Comparison of ENCODE assay signal across 25 mouse cellular contexts in the genomic region with DNA sequence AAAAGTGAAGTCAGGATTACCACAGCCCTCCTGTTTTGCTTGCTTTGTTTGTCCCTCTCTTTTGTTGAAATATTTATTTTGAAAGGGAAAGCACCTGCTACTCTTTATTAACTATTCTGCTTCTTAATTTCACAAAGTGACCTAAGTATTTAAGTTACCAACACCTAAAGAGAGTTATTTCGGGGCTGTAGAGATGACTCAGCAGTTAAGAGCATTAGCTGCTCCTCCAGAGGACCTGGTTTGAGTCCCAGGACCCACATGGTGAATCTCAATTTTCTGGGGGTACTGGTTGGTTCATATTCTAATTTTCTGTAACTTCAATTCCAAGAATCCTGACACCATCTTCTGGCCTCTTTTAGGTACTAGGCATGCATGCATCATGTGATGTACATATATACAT. TPM values are rescaled to one million over a fixed set of nuclear protein-coding genes. Genes with fewer than 3 reads are reported as not detected.
DNase-seq lines count a peak whose midpoint lies in the region; ATAC-seq and TF ChIP-seq lines count a peak whose summit lies in the region.
"Had no signal": no experiment of that assay in that cellular context is flagged by ENCODE, and none has a peak within 500 bp of the region (broad histone marks: within the 10 kb centered on the region; RNA-seq: fewer than 3 reads in every experiment).

No protein-coding gene starts in this region.

- no peak for TF ChIP-seq RAD21 in CH12.LX (IDR thresholded peaks at IDR 0.05; ENCODE audit: low read depth, low read length)

- ATAC-seq in hindbrain, embryonic 14.5 days (ENCODE audit: low FRiP score): no peak
- no peak for ATAC-seq in hindbrain, embryonic 11.5 days (ENCODE audit: low FRiP score)
- ATAC-seq: activated CD4-positive, CD25-positive, alpha-beta regulatory T cell, adult 4 months; forebrain, embryonic 16.5 days; Patski had no signal

- peak overlapping the region; percentile 38; the same call in 1 of the 2 replicates for H3K27ac ChIP-seq in gastrocnemius, adult 2 months
- no peak overlapping the region for H3K27ac ChIP-seq in hindbrain, embryonic 14.5 days
- H3K27ac ChIP-seq in hindbrain, embryonic 11.5 days (ENCODE audit: low read depth, low read length): no peak overlapping the region
- H3K27ac ChIP-seq in CH12.LX (ENCODE audit: insufficient read depth, low read depth) (no peak overlapping the region), ES-E14 (ENCODE audit: insufficient read depth, low read depth, low read length, poor library complexity, severe bottlenecking) (no peak overlapping the region)
- H3K27ac ChIP-seq: embryonic facial prominence, embryonic 13.5 days; embryonic facial prominence, embryonic 15.5 days; forebrain, embryonic 10.5 days; forebrain, embryonic 12.5 days had no signal

- no peak for TF ChIP-seq CTCF in gastrocnemius, adult 2 months (IDR thresholded peaks at IDR 0.05)
- TF ChIP-seq CTCF in CH12.LX (conservative IDR thresholded peaks at IDR 0.05 in 1 of 2, IDR thresholded peaks at IDR 0.05 in 1 of 2; ENCODE audit: low read depth in 2 of 2, low read length in 2 of 2): no peak

- intact Hi-C loops in gastrocnemius, adult 2 months (cut with DNase I): loop anchor here (5.0 kb wide), 1 partner anchor 237 kb away; no protein-coding TSS in a partner anchor

- dilution Hi-C loops in CH12.LX (cut with MboI; ENCODE audit: extremely low pct_ligation_motif_present, extremely low pct_unique_long_range_greater_than_20kb, low sequenced_read_pairs): no loop called here

- no peaks in the 10 kb centered on the region for H3K79me2 ChIP-seq in CH12.LX (replicated peaks; ENCODE audit: control insufficient read depth, extremely low read depth, insufficient read depth, poor library complexity, severe bottlenecking)

- no peak overlapping the region for H3K4me2 ChIP-seq in hindbrain, embryonic 14.5 days (replicated peaks)
- no peak overlapping the region for H3K4me2 ChIP-seq in hindbrain, embryonic 11.5 days (replicated peaks; ENCODE audit: low read depth, low read length)
- H3K4me2 ChIP-seq in CH12.LX (ENCODE audit: insufficient read depth, low read depth, poor library complexity, severe bottlenecking): no peak overlapping the region
- H3K4me2 ChIP-seq: embryonic facial prominence, embryonic 13.5 days; embryonic facial prominence, embryonic 15.5 days; forebrain, embryonic 12.5 days had no signal

- no peaks in the 10 kb centered on the region for H3K9me3 ChIP-seq in hindbrain, embryonic 14.5 days (ENCODE audit: control insufficient read depth, low read length)
- no peaks in the 10 kb centered on the region for H3K9me3 ChIP-seq in hindbrain, embryonic 11.5 days (ENCODE audit: control insufficient read depth, low read length)
- H3K9me3 ChIP-seq in CH12.LX (replicated peaks; ENCODE audit: low read length): no peaks in the 10 kb centered on the region
- no peaks in the 10 kb centered on the region for H3K9me3 ChIP-seq in ES-E14 (ENCODE audit: control insufficient read depth, insufficient read depth, low read depth, low read length)
- H3K9me3 ChIP-seq: embryonic facial prominence, embryonic 13.5 days; embryonic facial prominence, embryonic 15.5 days; forebrain, embryonic 10.5 days; forebrain, embryonic 12.5 days had no signal

- H3K27me3 ChIP-seq in hindbrain, embryonic 14.5 days (ENCODE audit: control insufficient read depth, insufficient read depth, low read length): no peaks in the 10 kb centered on the region
- H3K27me3 ChIP-seq in hindbrain, embryonic 11.5 days (ENCODE audit: control insufficient read depth, insufficient read depth, low read length): no peaks in the 10 kb centered on the region
- no peaks in the 10 kb centered on the region for H3K27me3 ChIP-seq in CH12.LX (replicated peaks)
- H3K27me3 ChIP-seq: embryonic facial prominence, embryonic 13.5 days; embryonic facial prominence, embryonic 15.5 days; forebrain, embryonic 12.5 days; Patski had no signal

- H3K36me3 ChIP-seq in hindbrain, embryonic 14.5 days (replicated peaks; ENCODE audit: control insufficient read depth, insufficient read depth): no peaks in the 10 kb centered on the region
- H3K36me3 ChIP-seq in hindbrain, embryonic 11.5 days (ENCODE audit: control insufficient read depth, insufficient read depth, low read length): no peaks in the 10 kb centered on the region
- H3K36me3 ChIP-seq in CH12.LX (replicated peaks in 1 of 2; ENCODE audit: control insufficient read depth in 1 of 2, insufficient read depth in 1 of 2, low read length in 1 of 2) (peaks cover 0 to 1% of the 10 kb centered on the region in 2 experiments), ES-E14 (ENCODE audit: control insufficient read depth, insufficient read depth, low read length, poor library complexity, severe bottlenecking) (no peaks in the 10 kb centered on the region)
- H3K36me3 ChIP-seq: embryonic facial prominence, embryonic 13.5 days; embryonic facial prominence, embryonic 15.5 days; forebrain, embryonic 10.5 days; forebrain, embryonic 12.5 days had no signal

- no peak for DNase-seq in gastrocnemius, adult 2 months
- no peak for DNase-seq in gastrocnemius, postnatal 10 days
- no peak for DNase-seq in hindbrain, embryonic 14.5 days (ENCODE audit: low spot score)
- DNase-seq in hindbrain, embryonic 11.5 days (ENCODE audit: low spot score): no peak
- DNase-seq in CH12.LX (ENCODE audit: extremely low read depth): no peak
- DNase-seq in ES-E14 (ENCODE audit: low read depth, low spot score): no peak
- no peak for DNase-seq in right cerebral cortex, postnatal 25 days
- DNase-seq in frontal cortex, postnatal 25 days (ENCODE audit: low spot score in 2 of 2): no peak
- DNase-seq: adrenal gland, adult 8-10 months; adrenal gland, postnatal 14 days; adrenal gland, postnatal 36 days; cerebellum, adult 11-12 months; cerebellum, adult 2 months; cerebellum, adult 9-10 months; cerebellum, postnatal 10 days; cerebellum, postnatal 25 days; embryo, embryonic 11 days had no signal

- TF ChIP-seq POLR2A in CH12.LX (IDR thresholded peaks at IDR 0.05; ENCODE audit: low read depth, low read length): no peak

- in situ Hi-C loops in CH12.LX (cut with MboI; ENCODE audit: low pct_ligation_motif_present, low pct_unique_long_range_greater_than_20kb, low sequenced_read_pairs) (loop anchor here (5.0 kb wide), 1 partner anchor 142 kb away; no protein-coding TSS in a partner anchor), ES-E14 (cut with MboI; ENCODE audit: low sequenced_read_pairs in 2 of 2, unreplicated experiment in 2 of 2) (no loop called here)

- no peak for TF ChIP-seq EP300 in CH12.LX (IDR thresholded peaks at IDR 0.05; ENCODE audit: low read length)

- no peak overlapping the region for H3K4me3 ChIP-seq in gastrocnemius, adult 2 months
- H3K4me3 ChIP-seq in hindbrain, embryonic 14.5 days (replicated peaks; ENCODE audit: low read length): no peak overlapping the region
- no peak overlapping the region for H3K4me3 ChIP-seq in hindbrain, embryonic 11.5 days (ENCODE audit: low read depth, low read length)
- H3K4me3 ChIP-seq in CH12.LX (replicated peaks in 1 of 3; ENCODE audit: low read depth in 2 of 3, low read length in 2 of 3, poor library complexity in 1 of 3): no peak overlapping the region
- H3K4me3 ChIP-seq in ES-E14 (ENCODE audit: insufficient read depth in 1 of 2, low read depth in 1 of 2, low read length in 2 of 2, poor library complexity in 1 of 2, severe bottlenecking in 1 of 2): no peak overlapping the region
- H3K4me3 ChIP-seq: embryonic facial prominence, embryonic 13.5 days; embryonic facial prominence, embryonic 15.5 days; erythroblast, embryonic 14.5 days; forebrain, embryonic 10.5 days; forebrain, embryonic 12.5 days had no signal

- H3K4me1 ChIP-seq in hindbrain, embryonic 14.5 days (replicated peaks; ENCODE audit: control insufficient read depth, insufficient read depth, low read length): 0 out of 2 replicates have a peak, but pooled peaks cover 4% of the 10 kb centered on the region
- H3K4me1 ChIP-seq in hindbrain, embryonic 11.5 days (replicated peaks; ENCODE audit: control insufficient read depth, insufficient read depth, low read length): no peaks in the 10 kb centered on the region
- H3K4me1 ChIP-seq in CH12.LX (ENCODE audit: control insufficient read depth in 1 of 2, insufficient read depth in 2 of 2) (peaks cover 0 to 7% of the 10 kb centered on the region in 2 experiments; a peak in 1 of 4 replicates), ES-E14 (ENCODE audit: control insufficient read depth in 2 of 2, insufficient read depth in 2 of 2, low read length in 2 of 2, poor library complexity in 1 of 2) (peaks cover 0 to 3% of the 10 kb centered on the region in 2 experiments; a peak in 2 of 4 replicates)

- WGBS in hindbrain, embryonic 14.5 days: 65% methylated on average over 1 of the region's 1 CpGs
- WGBS in hindbrain, embryonic 11.5 days: 61% methylated on average over 1 of the region's 1 CpGs

- H3K9ac ChIP-seq in hindbrain, embryonic 14.5 days: 0 out of 2 replicates have a peak overlapping the region, but pooled peaks have one; percentile 11
- no peak overlapping the region for H3K9ac ChIP-seq in hindbrain, embryonic 11.5 days (ENCODE audit: low read depth, low read length)
- H3K9ac ChIP-seq in CH12.LX (ENCODE audit: insufficient read depth, low read depth): no peak overlapping the region
- H3K9ac ChIP-seq in ES-E14 (ENCODE audit: insufficient read depth, low read depth, low read length, poor library complexity, severe bottlenecking): no peak overlapping the region
- H3K9ac ChIP-seq: embryonic facial prominence, embryonic 13.5 days; embryonic facial prominence, embryonic 15.5 days; forebrain, embryonic 12.5 days had no signal

TF ChIP-seq in CH12.LX, 34 proteins besides CTCF, POLR2A, EP300 and RAD21 (continues in another document):
- no peak for TF ChIP-seq RCOR1 (conservative IDR thresholded peaks at IDR 0.05; ENCODE audit: low read depth, low read length)
- 0 out of 2 replicates have a peak, but pooled peaks have one; percentile 36 for TF ChIP-seq MAFK (IDR thresholded peaks at IDR 0.05; ENCODE audit: insufficient replicate concordance, low read length)
- TF ChIP-seq ZKSCAN1 (IDR thresholded peaks at IDR 0.05; ENCODE audit: borderline replicate concordance, low read depth, low read length): no peak

TF ChIP-seq in ES-E14, 5 proteins besides CTCF, POLR2A, EP300 and RAD21:
- no peak for TF ChIP-seq ZNF384 (IDR thresholded peaks at IDR 0.05; ENCODE audit: low read depth, low read length)
- TF ChIP-seq ZC3H11A (IDR thresholded peaks at IDR 0.05; ENCODE audit: borderline replicate concordance, low read depth, low read length): no peak
- TF ChIP-seq CHD2 (IDR thresholded peaks at IDR 0.05; ENCODE audit: low read depth, low read length): no peak
- peak; percentile 49; the same call in 1 of the 2 replicates for TF ChIP-seq MAFK (IDR thresholded peaks at IDR 0.05; ENCODE audit: insufficient read depth, low read depth, low read length)

RNA-seq across cellular contexts. Expression of a gene that starts 34.9 kb away (rescaled TPM):
- total RNA-seq in gastrocnemius, adult 2 months (2021): 10 to 100 TPM; 41.3 to 51.4 TPM
- total RNA-seq in gastrocnemius, postnatal 10 days (2021): 10 to 100 TPM; 53.2 to 53.4 TPM
- 14.7 and 15.3 TPM in 2 replicates for polyA plus RNA-seq in hindbrain, embryonic 14.5 days (2014; fragmentation: Nextera tagmentation; extraction: Ambion mirVana)
- polyA plus RNA-seq in hindbrain, embryonic 11.5 days (2014; fragmentation: Nextera tagmentation; extraction: Ambion mirVana): 10.2 and 10.5 TPM in 2 replicates
- total RNA-seq in CH12.LX (2012; rRNA removed) (7.3 and 8.6 TPM in 2 replicates), CH12.LX (2014; rRNA removed) (14.3 and 14.9 TPM in 2 replicates), ES-E14 (2012; rRNA removed) (26.6 and 36.0 TPM in 2 replicates)
- polyA plus RNA-seq in CH12.LX (2012; ENCODE audit: insufficient read length, low read depth): 15.0 and 16.0 TPM in 2 replicates
